Mouse (Mus musculus) embryo, embryonic 10.5 days (tissue): Measurements from ENCODE around the gene Wdpcp.
"Not testable (repeated sequence)": the region's sequence is repeated elsewhere in the genome, so short reads cannot be mapped to it uniquely, and the experiment has no call there.

ENCODE experiments used
- DNase-seq: peaks from one replicate; pipeline ENCODE4 v3.0.0-alpha.2; 2015; ENCODE audit warnings: low spot score

The Wdpcp gene

GRCm38 (mm10) chr11:21571700-21572381 lies at the start of gene Wdpcp, which contains the start of gene Mdh1:
TSS of gene Wdpcp (plus strand) at chr11:21572235.
TSS of gene Mdh1 (minus strand) at chr11:21572367.
- DNase-seq, result peak; percentile 98

- DNase-seq, result no peak
These were observed 43.2 kb upstream of the Wdpcp start for GRCm38 (mm10) chr11:21528676-21529394.

- DNase-seq, result not testable (repeated sequence)
These were observed 41.2 kb upstream of the Wdpcp start for GRCm38 (mm10) chr11:21530856-21531255.

- no peak for DNase-seq
These were observed 32.0 kb upstream of the Wdpcp start for GRCm38 (mm10) chr11:21540072-21540471.

DNA sequence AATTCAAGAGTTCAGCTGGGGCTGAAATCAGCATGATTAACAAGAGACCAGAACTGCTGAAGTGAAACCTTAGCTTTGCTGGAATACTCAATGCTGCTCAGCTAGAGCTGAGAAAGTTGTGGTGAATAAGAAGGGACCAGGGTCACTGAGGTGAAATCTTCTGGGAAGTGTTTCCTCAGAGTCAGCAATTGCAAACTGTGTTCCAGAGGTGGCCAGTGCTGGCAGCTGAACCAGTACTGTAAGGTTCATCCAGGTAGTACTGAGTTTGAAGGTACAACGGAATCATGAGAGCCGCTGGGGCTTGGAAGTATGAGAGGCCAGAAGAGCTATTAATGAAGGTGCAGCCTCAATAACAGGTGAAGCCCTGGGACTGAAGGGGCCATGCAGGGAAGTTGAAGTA lies 31.4 kb upstream of the Wdpcp start:
- no peak for DNase-seq

DNA sequence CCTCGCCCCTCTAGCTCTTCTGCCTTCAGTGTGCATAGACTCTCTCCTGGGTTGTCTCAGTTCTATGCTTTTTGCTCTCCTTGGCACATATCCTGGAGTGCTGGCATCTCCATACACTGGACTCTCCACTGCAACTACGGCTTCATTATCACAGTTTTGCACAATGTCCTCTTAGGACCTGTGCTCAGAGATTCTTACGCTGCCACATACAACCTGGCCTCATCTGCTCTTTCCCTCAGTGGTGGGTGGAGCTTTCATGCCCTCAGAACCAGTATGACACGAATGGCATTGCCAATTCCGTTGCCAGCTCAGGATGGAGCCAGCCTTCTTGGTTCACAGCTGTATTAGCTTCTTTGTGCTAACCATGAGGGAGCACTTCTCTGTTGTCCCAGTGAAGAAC lies 29.3 kb upstream of the Wdpcp start:
- no peak for DNase-seq

GRCm38 (mm10) chr11:21545021-21545420 lies 27.0 kb upstream of the Wdpcp start:
- no peak for DNase-seq

- DNase-seq, result no peak
These were observed 26.1 kb upstream of the Wdpcp start for GRCm38 (mm10) chr11:21545951-21546350.

DNA sequence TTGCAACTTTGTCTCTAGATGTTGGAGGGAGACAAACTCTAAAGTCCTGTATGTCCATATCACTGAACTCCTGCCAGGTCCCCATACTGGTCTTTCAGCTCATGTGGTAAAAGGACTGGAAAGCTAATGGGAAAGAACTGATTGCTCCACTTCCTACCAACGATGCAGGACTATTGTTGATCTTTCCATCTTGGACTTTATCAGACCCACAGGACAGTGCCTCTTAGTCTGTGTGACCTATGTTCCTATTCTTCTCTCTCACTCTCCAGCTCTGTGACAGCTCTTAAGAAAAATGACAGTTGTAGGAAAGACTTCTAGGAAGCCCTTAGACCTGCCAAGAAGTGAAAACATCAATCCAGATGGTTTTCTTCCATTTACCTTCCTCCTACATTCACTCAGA lies 25.4 kb upstream of the Wdpcp start:
- DNase-seq, result no peak

GRCm38 (mm10) chr11:21547518-21547917 lies 24.5 kb upstream of the Wdpcp start:
- DNase-seq, result no peak

GRCm38 (mm10) chr11:21549052-21549451 lies 23.0 kb upstream of the Wdpcp start:
- no peak for DNase-seq

GRCm38 (mm10) chr11:21549754-21550153 lies 22.3 kb upstream of the Wdpcp start:
- no peak for DNase-seq

DNA sequence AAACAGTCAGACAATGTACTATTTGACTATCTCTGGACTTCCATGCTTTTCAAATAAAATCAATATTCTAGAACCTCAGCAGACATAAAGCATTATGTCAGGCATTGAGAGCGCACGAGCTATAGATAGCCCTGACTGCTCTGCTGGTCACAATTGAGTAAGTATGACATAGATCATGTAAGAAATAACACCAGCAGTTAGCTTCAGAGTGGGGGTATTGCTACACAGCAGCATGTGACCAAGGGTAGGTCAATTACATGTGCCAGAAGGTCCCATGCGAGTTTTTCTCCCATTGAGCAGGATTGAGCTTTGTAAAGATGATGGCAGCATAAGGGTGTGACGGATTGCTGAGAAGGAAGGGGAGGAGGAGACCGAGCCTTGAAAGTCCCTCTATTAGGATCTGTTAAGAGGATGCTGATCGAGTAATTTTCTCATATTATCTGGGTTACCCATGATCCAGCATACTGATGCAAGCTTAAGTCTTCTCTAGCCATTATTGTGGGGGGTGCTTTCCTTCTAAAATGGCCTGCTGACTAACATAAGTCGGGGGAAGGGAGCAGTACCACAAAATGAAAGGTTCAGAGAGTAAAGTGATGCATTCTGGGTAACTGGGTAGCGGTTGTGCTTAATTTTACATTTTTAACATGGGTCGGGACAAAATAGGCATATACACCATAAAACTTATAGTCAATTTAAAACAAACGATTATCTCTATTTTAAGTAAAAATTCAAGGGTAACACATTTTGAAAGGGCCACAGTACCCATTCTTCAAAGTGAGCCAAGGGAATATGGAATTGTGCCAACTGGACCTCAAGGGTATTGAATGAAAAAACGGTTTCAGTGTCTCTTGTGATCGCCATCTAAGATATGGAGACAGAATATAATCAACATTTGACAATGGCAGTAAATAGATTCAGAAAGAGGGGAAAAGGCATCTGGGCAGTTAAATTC lies 21.5 kb upstream of the Wdpcp start:
- DNase-seq, result no peak

GRCm38 (mm10) chr11:21552049-21552448 lies 20.0 kb upstream of the Wdpcp start:
- DNase-seq, result no peak

DNA sequence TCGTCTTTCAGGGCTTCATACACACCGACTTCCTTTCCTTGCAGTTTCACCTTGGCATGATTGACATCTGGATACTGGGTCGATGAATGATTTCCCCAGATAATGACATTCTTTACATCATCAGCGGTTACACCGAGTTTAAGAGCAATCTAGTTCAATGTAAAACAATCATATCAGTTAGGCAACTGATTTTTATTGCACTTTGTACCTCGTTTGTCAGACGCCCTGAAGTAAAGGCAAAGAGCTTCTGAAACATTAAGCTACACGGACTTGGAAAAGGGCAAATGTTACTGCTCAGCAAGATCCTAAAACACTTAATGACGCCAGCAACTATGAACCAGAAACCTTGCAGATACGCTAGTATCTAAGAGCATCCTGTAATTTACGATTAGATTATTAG lies 12.3 kb upstream of the Wdpcp start:
- no peak for DNase-seq

GRCm38 (mm10) chr11:21561347-21561746 lies 10.7 kb upstream of the Wdpcp start:
- no peak for DNase-seq

DNA sequence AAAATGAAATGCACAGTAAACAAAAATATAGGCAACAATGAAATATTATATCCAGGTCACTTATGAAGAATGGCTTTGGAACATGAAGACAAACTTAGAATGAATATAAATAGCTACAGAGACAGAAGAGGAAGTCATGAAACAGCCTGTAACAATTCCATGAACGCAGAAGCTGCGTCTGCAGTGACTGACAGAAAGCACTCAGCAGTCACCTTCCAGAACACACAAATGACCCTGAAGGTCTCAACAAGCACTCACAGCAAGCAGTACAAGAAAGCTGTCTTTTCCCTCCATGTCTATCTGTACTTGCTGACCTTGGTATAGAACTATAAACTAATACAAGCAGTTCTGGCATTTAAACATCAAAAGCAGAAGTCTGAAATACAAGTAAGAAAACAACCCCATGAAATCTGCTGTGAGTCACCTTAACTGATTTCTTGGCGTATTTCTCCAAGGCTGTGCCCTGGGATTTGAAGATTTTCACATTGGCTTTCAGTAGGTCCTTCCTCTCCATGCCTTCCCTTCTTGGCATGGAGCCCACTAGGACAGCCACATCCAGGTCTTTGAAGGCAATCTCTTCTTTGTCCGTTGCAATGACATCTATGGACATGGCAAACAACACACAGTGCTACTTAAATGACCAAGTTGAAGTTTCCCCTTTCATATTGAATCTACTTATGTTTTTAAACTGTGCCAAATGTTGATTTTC lies 8.3 kb upstream of the Wdpcp start:
- no peak for DNase-seq

- no peak for DNase-seq
These were observed 7.2 kb upstream of the Wdpcp start for GRCm38 (mm10) chr11:21564681-21565405.

DNA sequence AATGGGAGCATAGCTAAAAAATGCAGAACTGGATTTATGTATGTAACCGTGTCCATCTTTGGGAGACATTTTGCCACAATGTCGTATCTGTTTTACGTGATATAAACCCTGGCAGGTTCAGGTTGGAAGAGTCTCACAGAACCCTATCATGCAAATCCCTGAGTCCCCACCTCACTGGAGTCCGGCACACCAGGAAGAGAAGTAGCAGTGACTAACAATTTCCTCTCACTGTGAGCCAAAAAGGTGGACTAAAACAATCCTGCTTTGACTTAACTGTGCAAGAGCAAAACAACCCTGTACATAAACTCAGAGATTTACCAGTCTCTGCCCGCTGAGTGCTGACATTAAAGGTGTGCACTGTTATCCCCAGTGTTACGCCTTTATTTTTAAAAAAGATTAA lies 5.1 kb upstream of the Wdpcp start:
- DNase-seq, result no peak

- no peak for DNase-seq
These were observed 4.3 kb upstream of the Wdpcp start for GRCm38 (mm10) chr11:21567733-21568132.

- DNase-seq, result no peak
These were observed 3.0 kb upstream of the Wdpcp start for GRCm38 (mm10) chr11:21569002-21569401.
